Mouse (Mus musculus) limb, embryonic 13.5 days (tissue): ENCODE results near the gene Syt1. TPM values are rescaled to one million over a fixed set of nuclear protein-coding genes. Genes with fewer than 3 reads are reported as not detected.

Experiments used
- ATAC-seq: fragments of 200-750 bp; cut with Nextera tagmentation; 2 replicates; pipeline ENCODE4 v1.8.0; 2017; ENCODE audit warnings: low read depth, moderate number of reproducible peaks, moderate TSS enrichment; ENCODE audit not compliant: low FRiP score
- H3K27ac ChIP-seq: fragments of 300-500 bp; sonication (generic); 2 replicates; pipeline ENCODE4 v1.5.1; 2015; ENCODE audit warnings: inconsistent platforms, mild to moderate bottlenecking, moderate library complexity
- H3K27me3 ChIP-seq: fragments of 300-500 bp; sonication (generic); 2 replicates; pipeline ENCODE4 v1.6.1; 2015; ENCODE audit warnings: mild to moderate bottlenecking, inconsistent platforms
- H3K36me3 ChIP-seq: fragments of 300-500 bp; sonication (generic); 2 replicates; pipeline ENCODE4 v1.6.1; 2015; ENCODE audit warnings: inconsistent platforms, mild to moderate bottlenecking, moderate library complexity
- H3K4me1 ChIP-seq: fragments of 300-500 bp; sonication (generic); 2 replicates; pipeline ENCODE4 v1.6.1; 2015; ENCODE audit warnings: inconsistent platforms
- H3K4me2 ChIP-seq: fragments of 300-500 bp; sonication (generic); replicated peaks from 2 replicates; pipeline ENCODE4 v1.6.1; 2015; ENCODE audit warnings: inconsistent platforms, mild to moderate bottlenecking, moderate library complexity
- H3K4me3 ChIP-seq: fragments of 300-500 bp; sonication (generic); 2 replicates; pipeline ENCODE4 v1.5.1; 2015; ENCODE audit warnings: moderate library complexity, mild to moderate bottlenecking, inconsistent platforms
- H3K9ac ChIP-seq: fragments of 300-500 bp; sonication (generic); 2 replicates; pipeline ENCODE4 v1.6.1; 2015; ENCODE audit warnings: mild to moderate bottlenecking, inconsistent platforms
- H3K9me3 ChIP-seq: fragments of 300-500 bp; sonication (generic); 2 replicates; pipeline ENCODE4 v1.6.1; 2016; ENCODE audit warnings: inconsistent platforms
- WGBS: fragments of 180-500 bp; shearing (Covaris S2); methylation state at CpG from one replicate; pipeline ENCODE4 v1.1.7; 2015; 5-methylcytosine and 5-hydroxymethylcytosine counted together
- polyA plus RNA-seq: library from polyadenylated mRNA; unstranded; fragments of >200 nt; fragmentation: Nextera tagmentation; extraction: Ambion mirVana; gene quantifications from 2 replicates; pipeline ENCODE4 v1.2.1, GENCODE M21; 2015

Syt1 gene
- polyA plus RNA-seq, 1 experiment from 2014 or later, result 2.1 TPM

- Histone ChIP-seq H3K4me3 (no peak overlapping the region), H3K27me3 (no peaks in the 10 kb centered on the region), H3K9me3 (no peaks in the 10 kb centered on the region), H3K27ac (no peak overlapping the region), H3K36me3 (no peaks in the 10 kb centered on the region), H3K9ac (no peak overlapping the region), H3K4me1 (no peaks in the 10 kb centered on the region), H3K4me2 (no peak overlapping the region)
- ATAC-seq, result no peak
- 77% methylated on average over 10 of the region's 10 CpGs for WGBS
Observed at GRCm38 (mm10) chr10:108936838-108937430, 73.8 kb downstream of the Syt1 start.

DNA sequence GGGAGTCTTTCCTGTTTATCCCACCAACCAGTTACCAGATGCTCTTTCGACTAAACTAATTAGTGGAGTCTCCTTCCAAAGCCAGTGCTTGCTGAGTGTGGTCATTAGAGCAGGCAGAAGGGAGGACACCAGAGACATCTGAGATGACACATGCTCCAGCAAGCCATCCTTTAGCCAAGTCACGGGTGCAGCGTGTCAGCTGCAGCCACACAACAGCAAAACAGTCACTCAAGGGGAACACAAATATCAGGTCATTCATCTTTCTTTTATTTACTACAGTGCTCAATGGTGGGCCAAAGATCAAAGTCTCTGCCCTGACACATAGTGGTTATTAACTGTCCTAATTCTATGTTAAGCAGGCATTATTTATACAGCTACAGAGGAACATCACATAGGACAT, 80.5 kb downstream of the Syt1 start:
- no peak overlapping the region for H3K9ac ChIP-seq
- H3K9me3 ChIP-seq, result no peaks in the 10 kb centered on the region
- H3K27ac ChIP-seq, result no peak overlapping the region
- no peaks in the 10 kb centered on the region for H3K4me1 ChIP-seq
- no peak overlapping the region for H3K4me3 ChIP-seq
- WGBS, result 63% methylated on average over 3 of the region's 3 CpGs
- no peaks in the 10 kb centered on the region for H3K27me3 ChIP-seq
- H3K36me3 ChIP-seq, result no peaks in the 10 kb centered on the region
- no peak overlapping the region for H3K4me2 ChIP-seq
- ATAC-seq, result no peak

DNA sequence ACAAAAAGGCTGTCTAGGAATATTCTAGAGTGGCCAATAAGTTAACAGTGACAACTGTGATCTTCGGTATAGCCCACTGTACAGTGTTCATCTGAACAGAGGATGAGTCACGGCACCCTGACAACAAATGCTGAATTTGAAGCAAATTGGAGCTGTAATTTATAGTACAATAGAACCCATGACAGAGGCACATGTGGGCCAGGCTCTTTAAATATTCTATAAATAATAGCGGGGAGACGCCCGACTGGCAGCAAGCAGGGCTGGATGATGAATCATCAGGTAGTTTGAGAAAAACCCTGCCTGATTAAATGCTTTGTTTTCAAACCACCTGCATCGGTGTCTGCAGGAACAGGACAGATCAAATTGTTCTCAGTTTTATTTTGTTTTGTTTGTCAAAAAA, 81.1 kb downstream of the Syt1 start:
- Histone ChIP-seq H3K4me3 (no peak overlapping the region), H3K4me1 (no peaks in the 10 kb centered on the region), H3K9ac (no peak overlapping the region), H3K27ac (no peak overlapping the region), H3K4me2 (no peak overlapping the region), H3K27me3 (no peaks in the 10 kb centered on the region), H3K9me3 (no peaks in the 10 kb centered on the region), H3K36me3 (no peaks in the 10 kb centered on the region)
- ATAC-seq, result no peak
- 83% methylated on average over 6 of the region's 6 CpGs for WGBS

GRCm38 (mm10) chr10:108905264-108905663, 105.5 kb downstream of the Syt1 start:
- 100% methylated on average over 1 of the region's 1 CpGs for WGBS

GRCm38 (mm10) chr10:108904371-108904770, 106.4 kb downstream of the Syt1 start:
- Histone ChIP-seq H3K4me3 (no peak overlapping the region), H3K4me2 (no peak overlapping the region), H3K4me1 (no peaks in the 10 kb centered on the region), H3K9ac (no peak overlapping the region), H3K27me3 (no peaks in the 10 kb centered on the region), H3K9me3 (no peaks in the 10 kb centered on the region), H3K27ac (no peak overlapping the region), H3K36me3 (no peaks in the 10 kb centered on the region)
- WGBS, result 81% methylated on average over 4 of the region's 4 CpGs
- ATAC-seq, result no peak

More at GRCm38 (mm10) chr10:108905264-108905663, 105.5 kb downstream of the Syt1 start:
- Histone ChIP-seq H3K4me2 (no peak overlapping the region), H3K9me3 (no peaks in the 10 kb centered on the region), H3K9ac (no peak overlapping the region), H3K4me3 (no peak overlapping the region), H3K27ac (no peak overlapping the region), H3K4me1 (no peaks in the 10 kb centered on the region), H3K27me3 (no peaks in the 10 kb centered on the region), H3K36me3 (no peaks in the 10 kb centered on the region)
- ATAC-seq, result no peak

- Histone ChIP-seq H3K9ac (no peak overlapping the region), H3K27ac (no peak overlapping the region), H3K4me2 (no peak overlapping the region), H3K4me1 (no peaks in the 10 kb centered on the region), H3K36me3 (no peaks in the 10 kb centered on the region), H3K27me3 (no peaks in the 10 kb centered on the region), H3K4me3 (no peak overlapping the region), H3K9me3 (no peaks in the 10 kb centered on the region)
- WGBS, result 90% methylated on average over 5 of the region's 5 CpGs
- ATAC-seq, result no peak
Observed at GRCm38 (mm10) chr10:108896529-108896928, 114.3 kb downstream of the Syt1 start.

GRCm38 (mm10) chr10:108893288-108893687, 117.5 kb downstream of the Syt1 start:
- no peak overlapping the region for H3K4me2 ChIP-seq
- H3K9me3 ChIP-seq, result no peaks in the 10 kb centered on the region
- no peaks in the 10 kb centered on the region for H3K36me3 ChIP-seq
- H3K9ac ChIP-seq, result no peak overlapping the region
- H3K27ac ChIP-seq, result no peak overlapping the region
- H3K4me3 ChIP-seq, result no peak overlapping the region
- 92% methylated on average over 6 of the region's 6 CpGs for WGBS
- ATAC-seq, result no peak
- H3K27me3 ChIP-seq, result no peaks in the 10 kb centered on the region
- no peaks in the 10 kb centered on the region for H3K4me1 ChIP-seq

DNA sequence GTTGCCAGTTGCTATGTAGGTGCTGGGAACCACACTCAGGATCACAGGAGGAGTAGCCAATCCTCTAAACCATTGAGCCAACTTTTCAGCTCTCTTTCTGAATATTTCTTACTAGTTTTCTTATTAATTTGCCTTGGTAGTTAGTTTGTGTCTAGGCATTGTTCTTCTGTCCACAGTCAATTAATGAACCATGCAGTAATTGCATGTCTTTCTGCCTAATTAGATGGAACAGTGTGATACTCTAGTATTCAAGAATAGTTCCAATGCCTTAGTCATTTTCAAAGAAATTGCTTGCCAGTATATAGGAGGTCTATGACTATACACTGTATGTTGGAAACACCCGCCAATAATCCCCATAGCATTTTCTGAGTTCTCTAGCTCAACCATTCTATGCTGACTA, 118.3 kb downstream of the Syt1 start:
- ATAC-seq, result no peak
- WGBS, result 93% methylated on average over 1 of the region's 1 CpGs

DNA sequence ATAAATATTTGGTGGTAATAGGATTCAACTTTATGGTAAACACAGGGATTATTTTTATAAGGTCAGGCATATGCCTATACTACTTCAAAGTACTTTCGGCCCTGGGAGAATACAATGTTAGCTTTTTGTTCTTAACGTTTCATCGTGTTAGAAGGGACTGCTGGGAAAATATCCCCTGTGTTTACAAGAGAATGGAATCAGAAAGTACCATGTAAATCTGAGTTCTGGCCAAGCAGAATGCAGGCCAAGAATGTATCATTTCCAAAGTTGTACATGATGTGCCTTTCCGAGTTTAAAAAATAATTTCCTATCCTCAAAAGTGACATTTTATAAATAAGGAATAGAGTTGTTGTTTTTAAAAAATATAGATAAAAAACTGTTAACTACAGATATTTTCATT, 121.7 kb downstream of the Syt1 start:
- H3K4me1 ChIP-seq, result no peaks in the 10 kb centered on the region
- H3K27me3 ChIP-seq, result no peaks in the 10 kb centered on the region
- no peaks in the 10 kb centered on the region for H3K9me3 ChIP-seq
- H3K9ac ChIP-seq, result no peak overlapping the region
- 71% methylated on average over 4 of the region's 4 CpGs for WGBS
- no peaks in the 10 kb centered on the region for H3K36me3 ChIP-seq
- no peak overlapping the region for H3K4me2 ChIP-seq
- H3K27ac ChIP-seq, result no peak overlapping the region
- H3K4me3 ChIP-seq, result no peak overlapping the region
- no peak for ATAC-seq

More for the DNA sequence above, 118.3 kb downstream of the Syt1 start:
- Histone ChIP-seq H3K27ac (no peak overlapping the region), H3K9ac (no peak overlapping the region), H3K4me3 (no peak overlapping the region), H3K27me3 (no peaks in the 10 kb centered on the region), H3K4me1 (no peaks in the 10 kb centered on the region), H3K36me3 (no peaks in the 10 kb centered on the region), H3K4me2 (no peak overlapping the region), H3K9me3 (no peaks in the 10 kb centered on the region)

DNA sequence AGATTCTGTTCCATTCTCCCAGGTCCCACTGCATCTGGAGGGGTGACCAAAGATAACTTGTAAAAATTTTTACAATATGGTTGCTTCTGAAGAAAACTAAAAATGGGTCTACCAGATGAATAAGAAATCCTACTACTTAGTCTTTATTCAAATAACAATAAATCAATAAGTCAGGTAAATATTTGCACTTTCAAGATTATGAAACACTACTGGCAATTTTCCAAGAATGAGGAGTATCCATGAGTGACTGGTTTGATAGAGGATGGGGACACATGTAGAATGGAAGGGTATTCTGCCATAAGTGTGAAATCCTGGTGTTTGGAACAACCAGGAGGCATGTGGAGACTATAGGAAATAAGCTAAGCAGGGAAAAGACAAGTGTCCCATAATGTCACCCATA, 124.0 kb downstream of the Syt1 start:
- Histone ChIP-seq H3K4me2 (no peak overlapping the region), H3K9ac (no peak overlapping the region), H3K9me3 (no peaks in the 10 kb centered on the region), H3K27me3 (no peaks in the 10 kb centered on the region), H3K4me3 (no peak overlapping the region), H3K27ac (no peak overlapping the region), H3K4me1 (no peaks in the 10 kb centered on the region), H3K36me3 (no peaks in the 10 kb centered on the region)
- no peak for ATAC-seq

DNA sequence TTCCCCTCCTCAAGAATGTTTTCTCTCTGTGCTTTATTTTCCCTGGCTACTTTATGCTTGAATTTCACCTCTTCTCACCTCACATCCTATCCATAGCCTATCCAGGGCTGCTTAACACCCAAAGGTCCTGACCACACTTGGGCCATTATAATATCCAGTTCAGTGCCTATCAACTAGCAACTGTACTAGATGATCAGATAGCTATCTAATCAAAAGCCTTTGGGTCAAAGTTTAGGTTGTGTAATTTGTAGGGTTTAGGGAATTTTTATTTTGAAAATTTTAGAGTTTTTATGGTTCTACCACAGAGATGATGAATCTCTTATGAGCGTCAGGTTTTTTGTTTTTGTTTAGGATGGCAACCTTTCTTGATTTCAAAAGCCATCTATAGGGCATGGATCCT, 125.0 kb downstream of the Syt1 start:
- 91% methylated on average over 1 of the region's 1 CpGs for WGBS

DNA sequence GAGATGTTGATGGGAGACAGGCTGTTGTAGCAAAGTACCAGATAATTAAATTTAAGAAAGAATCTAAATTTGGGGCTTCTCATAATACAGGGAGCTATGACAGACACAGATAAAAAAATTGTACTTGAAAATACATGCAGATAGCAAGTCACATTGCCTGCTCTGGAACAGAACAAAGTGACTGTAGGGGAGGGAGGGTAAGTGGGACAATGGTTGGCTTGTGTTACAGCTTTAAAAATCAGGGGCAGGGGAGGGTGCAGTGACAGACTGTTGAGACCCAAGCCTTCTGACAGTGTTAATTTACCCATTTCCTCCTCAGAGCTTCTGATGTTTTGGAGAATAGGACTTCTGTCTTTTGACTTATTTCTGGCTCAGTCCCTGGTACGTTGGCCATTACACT, 126.3 kb downstream of the Syt1 start:
- H3K27ac ChIP-seq, result no peak overlapping the region
- H3K9ac ChIP-seq, result no peak overlapping the region
- 61% methylated on average over 1 of the region's 1 CpGs for WGBS
- no peaks in the 10 kb centered on the region for H3K9me3 ChIP-seq
- no peak overlapping the region for H3K4me3 ChIP-seq
- no peak for ATAC-seq
- no peak overlapping the region for H3K4me2 ChIP-seq
- no peaks in the 10 kb centered on the region for H3K36me3 ChIP-seq
- no peaks in the 10 kb centered on the region for H3K4me1 ChIP-seq
- no peaks in the 10 kb centered on the region for H3K27me3 ChIP-seq

More for the DNA sequence above, 125.0 kb downstream of the Syt1 start:
- Histone ChIP-seq H3K9me3 (no peaks in the 10 kb centered on the region), H3K36me3 (no peaks in the 10 kb centered on the region), H3K27ac (no peak overlapping the region), H3K4me2 (no peak overlapping the region), H3K4me1 (no peaks in the 10 kb centered on the region), H3K4me3 (no peak overlapping the region), H3K9ac (no peak overlapping the region), H3K27me3 (no peaks in the 10 kb centered on the region)
- no peak for ATAC-seq

DNA sequence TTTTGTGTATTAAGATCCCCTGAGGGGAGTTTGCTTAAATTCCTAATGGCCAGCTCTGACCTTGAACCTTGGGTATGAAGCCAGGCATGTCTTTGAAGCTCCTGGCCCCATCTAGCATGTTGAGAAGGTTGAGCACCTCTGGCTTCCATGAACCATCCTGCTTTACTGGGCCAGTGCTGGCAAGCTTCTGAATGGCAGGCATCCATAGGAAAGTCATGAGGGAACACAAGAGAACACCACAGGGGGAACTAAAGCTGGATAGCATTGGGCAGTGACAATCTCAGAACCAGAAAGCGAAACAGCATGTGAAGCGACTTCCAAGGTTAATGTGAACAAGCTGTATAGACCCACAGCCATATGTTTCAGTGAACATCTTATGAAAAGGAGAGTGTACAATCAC, 130.4 kb downstream of the Syt1 start:
- no peaks in the 10 kb centered on the region for H3K27me3 ChIP-seq
- ATAC-seq, result no peak
- no peak overlapping the region for H3K4me3 ChIP-seq
- no peaks in the 10 kb centered on the region for H3K9me3 ChIP-seq
- no peak overlapping the region for H3K4me2 ChIP-seq
- no peak overlapping the region for H3K27ac ChIP-seq
- WGBS, result 78% methylated on average over 2 of the region's 2 CpGs
- H3K9ac ChIP-seq, result no peak overlapping the region
- H3K4me1 ChIP-seq, result no peaks in the 10 kb centered on the region
- no peaks in the 10 kb centered on the region for H3K36me3 ChIP-seq
